Mouse (Mus musculus) megakaryocyte, embryonic 14.5 days (primary cell): ENCODE results near the gene Arf1.

Source experiments
- FLI1 ChIP-seq: IDR thresholded peaks from 2 replicates; pipeline ENCODE4 v1.6.1; 2012; ENCODE audit warnings: low read length, inconsistent platforms, mixed read lengths
- GATA1 ChIP-seq: IDR thresholded peaks from 3 replicates; pipeline ENCODE4 v1.6.1; 2012; ENCODE audit warnings: mixed read lengths, low read length, inconsistent platforms, borderline replicate concordance

DNA sequence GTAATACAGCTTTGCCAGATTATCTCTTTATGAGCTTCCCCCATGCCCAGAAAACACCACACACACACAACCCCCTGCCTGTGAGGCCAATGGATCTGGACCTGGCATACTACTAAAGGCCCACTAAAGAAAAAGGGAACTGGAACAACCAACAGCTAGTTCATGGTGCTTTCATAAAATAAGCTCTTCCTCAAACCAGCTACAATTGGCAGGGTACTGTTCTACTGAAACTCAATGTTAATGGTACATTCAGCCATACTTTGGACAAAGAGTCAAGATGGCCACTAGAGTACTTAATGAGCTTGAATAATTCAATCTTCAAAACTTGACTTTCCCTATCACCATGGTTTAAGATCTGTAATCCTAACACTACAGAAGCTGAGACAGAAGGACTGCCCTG, 6.5 kb downstream of the Arf1 start:
- TF ChIP-seq GATA1 (no peak), FLI1 (no peak)
